Mouse (Mus musculus): ENCODE measurements at regions not wholly inside any gene's neighbourhood (a gene's known extent, or its start where the extent isn't known, plus 50 kb on each side); places are given as distances from the start of the nearest gene placed in this dataset.

- ATAC-seq (replicated peaks; ENCODE audit: poor library complexity): no peak
Observed at GRCm38 (mm10) chr16:57823329-57823728, 68.8 kb upstream of the Col8a1 start.

- ATAC-seq (replicated peaks; ENCODE audit: poor library complexity): no peak
Observed at GRCm38 (mm10) chr16:57845416-57845815, 90.9 kb upstream of the Col8a1 start.

GRCm38 (mm10) chr16:57846386-57846785, 91.8 kb upstream of the Col8a1 start:
- no peak for ATAC-seq (replicated peaks; ENCODE audit: poor library complexity)

GRCm38 (mm10) chr16:57851854-57852253, 97.3 kb upstream of the Col8a1 start:
- no peak for ATAC-seq (replicated peaks; ENCODE audit: poor library complexity)

- ATAC-seq (replicated peaks; ENCODE audit: poor library complexity): no peak
Observed at GRCm38 (mm10) chr16:57852838-57853460, 98.4 kb upstream of the Col8a1 start.

GRCm38 (mm10) chr16:57853751-57854150, 99.2 kb upstream of the Col8a1 start:
- ATAC-seq (replicated peaks; ENCODE audit: poor library complexity): no peak

- peak; percentile 42; the same call in 1 of the 2 replicates for ATAC-seq (replicated peaks; ENCODE audit: poor library complexity)
Observed at GRCm38 (mm10) chr16:57857071-57857470, 102.5 kb upstream of the Col8a1 start.

- ATAC-seq (replicated peaks; ENCODE audit: poor library complexity): peak; percentile 80
Observed at GRCm38 (mm10) chr16:57858151-57858764, 103.7 kb upstream of the Col8a1 start.

- 0 out of 2 replicates have a peak, but pooled peaks have one; percentile 13 for ATAC-seq (replicated peaks; ENCODE audit: poor library complexity)
Observed at GRCm38 (mm10) chr16:57858765-57859201, 104.2 kb upstream of the Col8a1 start.

GRCm38 (mm10) chr16:57863206-57863860, 108.8 kb upstream of the Col8a1 start:
- no peak for ATAC-seq (replicated peaks; ENCODE audit: poor library complexity)

- ATAC-seq (replicated peaks; ENCODE audit: poor library complexity): no peak
Observed at GRCm38 (mm10) chr16:57876857-57877256, 122.3 kb upstream of the Col8a1 start.

- no peak for ATAC-seq (replicated peaks; ENCODE audit: poor library complexity)
Observed at GRCm38 (mm10) chr16:57881575-57882094, 127.1 kb upstream of the Col8a1 start.

- ATAC-seq (replicated peaks; ENCODE audit: poor library complexity): no peak
Observed at GRCm38 (mm10) chr16:57888138-57888537, 133.6 kb upstream of the Col8a1 start.

GRCm38 (mm10) chr16:57888553-57888952, 134.0 kb upstream of the Col8a1 start:
- no peak for ATAC-seq (replicated peaks; ENCODE audit: poor library complexity)

- ATAC-seq (replicated peaks; ENCODE audit: poor library complexity): no peak
Observed at GRCm38 (mm10) chr16:57890135-57890534, 135.6 kb upstream of the Col8a1 start.

- no peak for ATAC-seq (replicated peaks; ENCODE audit: poor library complexity)
Observed at GRCm38 (mm10) chr16:57893111-57893510, 138.6 kb upstream of the Col8a1 start.

- ATAC-seq (replicated peaks; ENCODE audit: poor library complexity): no peak
Observed at GRCm38 (mm10) chr16:57893698-57894352, 139.3 kb upstream of the Col8a1 start.

- ATAC-seq (replicated peaks; ENCODE audit: poor library complexity): no peak
Observed at GRCm38 (mm10) chr16:57901006-57901405, 146.5 kb upstream of the Col8a1 start.

- ATAC-seq (replicated peaks; ENCODE audit: poor library complexity): peak; percentile 93
Observed at GRCm38 (mm10) chr16:57902498-57902897, 148.0 kb upstream of the Col8a1 start.

- no peak for ATAC-seq (replicated peaks; ENCODE audit: poor library complexity)
Observed at GRCm38 (mm10) chr16:57912001-57912400, 157.5 kb upstream of the Col8a1 start.

GRCm38 (mm10) chr16:57914506-57914905, 160.0 kb upstream of the Col8a1 start:
- ATAC-seq (replicated peaks; ENCODE audit: poor library complexity): no peak

Measured in megakaryocyte progenitor cell, adult 5-6 weeks (primary cell).